Mouse (Mus musculus) midbrain, embryonic 10.5 days (tissue): ENCODE data around the gene Nt5c2. TPM values are rescaled to one million over a fixed set of nuclear protein-coding genes. Genes with fewer than 3 reads are reported as not detected.
A peak's percentile ranks its signal among the peaks of the same experiment; 100 is the strongest.

ENCODE experiments used
- DNase-seq: peaks from one replicate; pipeline ENCODE4 v3.0.0-alpha.2; 2017; ENCODE audit warnings: low spot score
- H3K27ac ChIP-seq: fragments of 300-500 bp; sonication (generic); replicated peaks from 2 replicates; pipeline ENCODE4 v1.5.1; 2016; ENCODE audit warnings: mild to moderate bottlenecking
- H3K27me3 ChIP-seq: fragments of 300-500 bp; sonication (generic); 2 replicates; pipeline ENCODE4 v1.6.1; 2016; ENCODE audit warnings: low read depth, mild to moderate bottlenecking; ENCODE audit not compliant: poor library complexity, severe bottlenecking
- H3K36me3 ChIP-seq: fragments of 300-500 bp; sonication (generic); 2 replicates; pipeline ENCODE4 v1.6.1; 2016; ENCODE audit warnings: mild to moderate bottlenecking, moderate library complexity
- H3K4me1 ChIP-seq: fragments of 300-500 bp; sonication (generic); 2 replicates; pipeline ENCODE4 v1.6.1; 2016
- H3K4me3 ChIP-seq: fragments of 300-500 bp; sonication (generic); 2 replicates; pipeline ENCODE4 v1.5.1; 2016; ENCODE audit warnings: mild to moderate bottlenecking, moderate library complexity
- H3K9me3 ChIP-seq: fragments of 300-500 bp; sonication (generic); replicated peaks from 2 replicates; pipeline ENCODE4 v1.6.1; 2016; ENCODE audit warnings: mild to moderate bottlenecking
- WGBS: fragments of 180-500 bp; shearing (Covaris S2); methylation state at CpG from one replicate; pipeline ENCODE4 v1.1.7; 2016; 5-methylcytosine and 5-hydroxymethylcytosine counted together
- polyA plus RNA-seq: library from polyadenylated mRNA; unstranded; fragments of >200 nt; fragmentation: Nextera tagmentation; extraction: Ambion mirVana; gene quantifications from 2 replicates; pipeline ENCODE4 v1.2.1, GENCODE M21; 2016

Nt5c2 gene
- polyA plus RNA-seq, 1 experiment from 2014 or later = 64.1 TPM

GRCm38 (mm10) chr19:46856780-46857179 is 158.2 kb downstream of the Nt5c2 start:
- DNase-seq = no peak
- Histone ChIP-seq H3K27ac (peak overlapping the region; percentile 38), H3K4me3 (peak overlapping the region; percentile 14; the same call in 1 of the 2 replicates), H3K4me1 (peaks cover 27% of the 10 kb centered on the region), H3K27me3 (no peaks in the 10 kb centered on the region), H3K9me3 (no peaks in the 10 kb centered on the region), H3K36me3 (no peaks in the 10 kb centered on the region)
- 26% methylated on average over 10 of the region's 10 CpGs for WGBS

GRCm38 (mm10) chr19:46856232-46856631 is 158.7 kb downstream of the Nt5c2 start:
- Histone ChIP-seq H3K4me1 (peaks cover 27% of the 10 kb centered on the region), H3K27ac (peak overlapping the region; percentile 38), H3K27me3 (no peaks in the 10 kb centered on the region), H3K36me3 (no peaks in the 10 kb centered on the region), H3K9me3 (no peaks in the 10 kb centered on the region), H3K4me3 (0 out of 2 replicates have a peak overlapping the region, but pooled peaks have one; percentile 14)
- DNase-seq = no peak
- WGBS = 59% methylated on average over 6 of the region's 6 CpGs

DNA sequence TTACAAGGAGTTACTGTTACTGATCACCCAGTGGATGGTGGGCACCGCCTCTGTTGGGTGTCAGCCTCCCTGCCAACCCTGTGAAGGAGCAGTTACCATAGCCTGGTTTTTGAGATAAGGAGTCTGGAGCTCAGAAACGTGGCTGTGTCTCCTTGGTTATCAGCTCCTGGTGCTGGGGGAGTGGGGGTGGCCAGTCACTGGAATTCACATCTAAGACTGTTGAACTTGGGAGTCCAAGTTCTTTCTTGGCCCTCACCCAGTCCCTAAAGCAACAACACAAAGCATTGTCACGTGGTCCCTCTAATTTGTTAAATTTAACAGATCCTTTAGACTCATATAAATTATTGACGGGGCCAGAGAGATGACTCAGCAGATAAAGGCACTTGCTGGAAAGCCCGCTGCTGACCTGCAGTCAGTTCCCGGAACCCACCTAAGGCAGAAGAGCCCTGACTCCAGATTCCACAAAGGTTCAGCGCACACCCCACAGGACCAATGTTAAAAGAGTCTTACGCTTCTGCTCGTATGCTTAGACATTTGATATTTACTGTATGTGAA is 165.4 kb downstream of the Nt5c2 start:
- 0 out of 2 replicates have a peak overlapping the region, but pooled peaks have one; percentile 1 for H3K27ac ChIP-seq
- no peaks in the 10 kb centered on the region for H3K36me3 ChIP-seq

DNA sequence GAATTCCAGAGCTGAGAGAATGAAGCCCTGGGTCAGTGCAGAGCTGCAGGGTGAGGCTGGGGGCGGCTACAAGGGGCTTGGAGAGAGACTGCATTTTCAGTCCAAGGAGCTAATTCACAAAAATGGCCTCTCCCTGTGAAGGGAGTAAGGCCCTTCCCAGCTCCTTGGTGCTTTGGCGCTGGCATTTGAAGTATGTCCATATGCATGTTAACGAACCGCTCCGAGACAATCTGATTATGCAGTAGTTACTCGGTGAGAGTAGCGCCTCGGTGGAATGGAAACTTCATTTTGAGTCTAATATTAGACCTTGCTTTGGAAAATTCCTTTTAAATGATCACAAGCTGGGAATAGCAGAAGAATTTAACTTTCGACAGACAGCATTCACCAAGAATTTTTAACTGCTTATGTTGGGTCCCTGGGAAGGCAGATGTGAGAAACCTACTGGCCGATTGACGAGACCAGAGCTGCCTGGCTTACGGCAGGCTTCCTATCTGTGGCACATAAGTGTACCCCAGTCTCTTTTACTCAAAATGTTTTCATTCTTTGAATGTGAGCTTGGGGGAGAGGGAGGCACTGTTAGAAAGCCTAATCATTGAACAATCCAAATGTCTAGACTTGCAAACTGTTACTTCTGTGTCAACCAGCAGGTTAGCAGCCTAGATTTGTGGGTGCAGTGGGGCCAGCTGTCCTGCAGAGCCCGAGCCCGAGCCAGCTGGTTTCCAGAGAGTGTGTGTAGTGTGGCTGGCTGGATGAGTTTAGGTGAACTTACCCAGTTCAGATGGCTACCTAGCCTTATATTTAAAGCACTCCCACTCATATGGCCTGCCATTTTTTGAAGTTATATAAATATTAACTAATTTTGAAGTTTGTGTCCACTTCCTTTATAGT is 166.3 kb downstream of the Nt5c2 start:
- DNase-seq = no peak
- H3K4me1 ChIP-seq = peaks cover 8% of the 10 kb centered on the region
- no peaks in the 10 kb centered on the region for H3K27me3 ChIP-seq
- no peak overlapping the region for H3K4me3 ChIP-seq
- H3K36me3 ChIP-seq = no peaks in the 10 kb centered on the region
- 80% methylated on average over 14 of the region's 14 CpGs for WGBS
- H3K9me3 ChIP-seq = no peaks in the 10 kb centered on the region
- H3K27ac ChIP-seq = no peak overlapping the region

More for the DNA sequence above, 165.4 kb downstream of the Nt5c2 start:
- no peaks in the 10 kb centered on the region for H3K27me3 ChIP-seq
- WGBS = 84% methylated on average over 9 of the region's 9 CpGs
- H3K4me1 ChIP-seq = peaks cover 14% of the 10 kb centered on the region
- DNase-seq = no peak
- H3K4me3 ChIP-seq = no peak overlapping the region
- H3K9me3 ChIP-seq = no peaks in the 10 kb centered on the region

DNA sequence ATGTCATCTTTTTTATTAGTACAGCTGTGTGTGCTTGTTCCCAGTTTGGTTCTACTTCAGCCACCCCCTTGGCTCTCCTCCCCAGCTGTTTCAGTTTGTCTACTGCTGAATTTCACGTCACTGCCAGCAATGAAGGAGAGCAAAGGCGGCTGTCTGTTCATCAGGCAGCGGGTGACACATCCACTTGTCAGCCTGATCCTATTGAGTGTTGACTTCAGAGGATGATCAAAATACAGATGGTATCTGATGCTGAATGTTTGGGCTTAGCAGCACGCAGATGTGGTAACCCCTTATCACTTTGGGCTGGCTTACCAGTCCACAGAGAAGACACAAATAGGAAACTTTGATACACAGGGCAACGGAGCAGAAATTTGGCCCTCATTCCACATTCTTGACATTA is 168.5 kb downstream of the Nt5c2 start:
- H3K4me3 ChIP-seq = no peak overlapping the region
- H3K27me3 ChIP-seq = no peaks in the 10 kb centered on the region
- H3K36me3 ChIP-seq = no peaks in the 10 kb centered on the region
- H3K4me1 ChIP-seq = peaks cover 8% of the 10 kb centered on the region
- no peaks in the 10 kb centered on the region for H3K9me3 ChIP-seq
- H3K27ac ChIP-seq = no peak overlapping the region
- 84% methylated on average over 5 of the region's 5 CpGs for WGBS
- DNase-seq = no peak

GRCm38 (mm10) chr19:46846056-46846455 is 168.9 kb downstream of the Nt5c2 start:
- H3K27me3 ChIP-seq = no peaks in the 10 kb centered on the region
- no peaks in the 10 kb centered on the region for H3K9me3 ChIP-seq
- H3K4me1 ChIP-seq = peaks cover 8% of the 10 kb centered on the region
- H3K27ac ChIP-seq = no peak overlapping the region
- DNase-seq = no peak
- no peaks in the 10 kb centered on the region for H3K36me3 ChIP-seq
- no peak overlapping the region for H3K4me3 ChIP-seq
- WGBS = 80% methylated on average over 7 of the region's 7 CpGs

DNA sequence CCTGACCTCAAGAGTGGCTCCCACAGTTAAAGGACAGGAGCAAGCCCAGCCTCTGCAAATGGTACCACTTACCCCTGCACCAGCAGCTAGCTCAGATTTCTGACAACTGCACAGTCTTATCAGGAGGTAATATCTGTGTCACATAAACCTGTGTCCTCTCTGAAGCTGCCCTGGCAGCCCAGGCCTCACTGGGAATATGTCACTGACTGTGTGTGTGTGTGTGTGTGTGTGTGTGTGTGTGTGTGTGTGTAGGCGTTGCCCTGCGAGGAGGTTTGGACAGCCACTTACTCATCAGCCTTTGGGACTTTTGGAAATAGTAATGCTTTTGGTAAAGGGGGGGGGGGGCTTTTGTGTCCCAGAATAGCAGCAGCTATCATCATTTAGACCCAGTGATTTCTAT is 171.9 kb downstream of the Nt5c2 start:
- H3K4me3 ChIP-seq = no peak overlapping the region
- WGBS = 83% methylated on average over 2 of the region's 2 CpGs
- H3K4me1 ChIP-seq = peaks cover 6% of the 10 kb centered on the region; the same call in 1 of the 2 replicates
- H3K36me3 ChIP-seq = no peaks in the 10 kb centered on the region
- DNase-seq = no peak
- no peaks in the 10 kb centered on the region for H3K9me3 ChIP-seq
- H3K27me3 ChIP-seq = no peaks in the 10 kb centered on the region
- no peak overlapping the region for H3K27ac ChIP-seq

DNA sequence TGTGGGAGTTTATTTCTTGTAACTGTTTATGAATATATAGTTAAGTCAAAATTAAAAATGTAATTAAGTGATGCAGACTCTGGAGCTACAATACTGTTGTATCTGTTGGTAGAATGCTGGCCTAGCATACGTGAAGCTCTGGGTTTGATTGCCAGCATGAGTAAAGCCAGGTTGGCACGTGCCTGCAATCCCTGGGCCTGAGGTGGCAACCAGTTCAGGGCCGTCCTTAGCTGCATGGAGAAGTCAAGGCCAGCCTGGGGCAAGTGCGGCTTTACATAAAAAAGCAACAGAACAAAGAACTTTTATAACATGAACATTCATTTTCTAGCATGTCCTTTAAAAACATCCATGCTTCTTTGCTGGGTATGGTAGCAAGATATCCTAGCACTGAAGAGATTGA is 173.9 kb downstream of the Nt5c2 start:
- Histone ChIP-seq H3K27ac (no peak overlapping the region), H3K4me3 (no peak overlapping the region), H3K9me3 (no peaks in the 10 kb centered on the region), H3K4me1 (peaks cover 13% of the 10 kb centered on the region), H3K27me3 (no peaks in the 10 kb centered on the region), H3K36me3 (no peaks in the 10 kb centered on the region)
- 88% methylated on average over 4 of the region's 4 CpGs for WGBS
- no peak for DNase-seq

DNA sequence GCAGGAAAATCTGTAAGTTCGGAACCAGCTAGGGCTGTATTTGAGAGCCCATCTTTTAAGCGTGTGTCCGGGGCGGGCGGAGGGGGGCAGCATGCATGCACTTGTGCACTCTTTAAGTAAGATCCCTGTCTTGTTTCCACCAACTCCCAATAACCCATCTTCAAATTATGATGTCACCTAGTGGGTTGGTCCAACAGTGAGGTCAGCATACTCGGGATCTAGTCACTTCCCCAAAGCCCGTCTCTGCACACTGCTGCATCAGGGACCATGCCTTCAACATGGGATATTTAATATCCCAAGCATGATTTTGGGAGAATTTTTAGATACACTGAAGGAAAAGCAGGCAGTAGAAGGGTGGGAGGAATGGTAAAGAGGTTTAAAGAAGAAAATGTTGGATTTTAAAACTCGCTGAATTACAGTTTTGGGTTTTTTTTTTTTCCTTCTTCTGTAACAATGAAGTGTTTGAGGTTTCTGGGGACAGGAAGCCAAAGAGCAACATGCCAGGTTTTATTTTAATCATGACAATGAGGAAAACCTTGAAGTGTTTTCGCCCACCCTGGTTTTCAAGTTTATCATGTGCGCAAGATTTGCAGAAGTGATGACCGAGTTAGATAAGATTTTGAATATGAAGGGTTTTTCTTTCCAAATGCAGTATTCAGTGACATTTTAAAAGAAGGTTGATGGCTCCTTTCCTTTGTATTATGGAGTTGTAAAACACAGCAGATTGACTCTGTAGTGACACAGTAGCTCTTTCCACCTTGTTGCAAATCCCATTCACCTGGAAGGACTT is 177.5 kb downstream of the Nt5c2 start:
- Histone ChIP-seq H3K27ac (no peak overlapping the region), H3K9me3 (no peaks in the 10 kb centered on the region), H3K4me1 (peaks cover 24% of the 10 kb centered on the region), H3K36me3 (no peaks in the 10 kb centered on the region), H3K4me3 (no peak overlapping the region), H3K27me3 (no peaks in the 10 kb centered on the region)
- no peak for DNase-seq
- WGBS = 93% methylated on average over 11 of the region's 11 CpGs

- no peaks in the 10 kb centered on the region for H3K9me3 ChIP-seq
- H3K27me3 ChIP-seq = no peaks in the 10 kb centered on the region
- H3K4me3 ChIP-seq = no peak overlapping the region
- DNase-seq = no peak
- peaks cover 24% of the 10 kb centered on the region for H3K4me1 ChIP-seq
- no peak overlapping the region for H3K27ac ChIP-seq
- H3K36me3 ChIP-seq = no peaks in the 10 kb centered on the region
- WGBS = 69% methylated on average over 3 of the region's 3 CpGs
Measured at GRCm38 (mm10) chr19:46836085-46836484, 178.9 kb downstream of the Nt5c2 start.

DNA sequence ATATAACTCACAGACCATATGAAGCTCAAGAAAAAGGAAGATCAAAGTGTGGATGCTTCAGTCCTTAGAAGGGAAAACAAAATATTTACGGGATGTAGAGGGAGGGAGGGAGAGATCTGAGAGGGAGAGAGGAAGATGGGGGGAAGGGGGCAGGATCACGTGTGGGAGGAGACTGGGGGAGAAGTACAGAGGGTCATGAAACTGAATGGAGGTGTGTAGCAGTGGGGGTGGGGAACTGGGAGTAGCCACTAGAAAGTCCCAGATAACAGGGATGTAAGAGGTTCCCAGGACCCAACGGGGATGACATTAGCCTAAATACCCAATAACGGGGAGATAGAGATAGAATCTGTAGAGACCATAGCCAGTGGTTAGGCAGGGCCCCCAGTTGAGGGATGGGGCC is 179.6 kb downstream of the Nt5c2 start:
- Histone ChIP-seq H3K9me3 (no peaks in the 10 kb centered on the region), H3K27me3 (no peaks in the 10 kb centered on the region), H3K36me3 (no peaks in the 10 kb centered on the region), H3K27ac (no peak overlapping the region), H3K4me3 (no peak overlapping the region), H3K4me1 (peaks cover 24% of the 10 kb centered on the region)
- DNase-seq = no peak
- 82% methylated on average over 4 of the region's 4 CpGs for WGBS

GRCm38 (mm10) chr19:46834301-46834700 is 180.7 kb downstream of the Nt5c2 start:
- no peaks in the 10 kb centered on the region for H3K36me3 ChIP-seq
- no peaks in the 10 kb centered on the region for H3K9me3 ChIP-seq
- DNase-seq = no peak
- no peak overlapping the region for H3K27ac ChIP-seq
- peaks cover 18% of the 10 kb centered on the region for H3K4me1 ChIP-seq
- no peak overlapping the region for H3K4me3 ChIP-seq
- no peaks in the 10 kb centered on the region for H3K27me3 ChIP-seq
- WGBS = 88% methylated on average over 5 of the region's 5 CpGs
